ENCODE assay signal across 9 mouse cellular contexts in the genomic region with DNA sequence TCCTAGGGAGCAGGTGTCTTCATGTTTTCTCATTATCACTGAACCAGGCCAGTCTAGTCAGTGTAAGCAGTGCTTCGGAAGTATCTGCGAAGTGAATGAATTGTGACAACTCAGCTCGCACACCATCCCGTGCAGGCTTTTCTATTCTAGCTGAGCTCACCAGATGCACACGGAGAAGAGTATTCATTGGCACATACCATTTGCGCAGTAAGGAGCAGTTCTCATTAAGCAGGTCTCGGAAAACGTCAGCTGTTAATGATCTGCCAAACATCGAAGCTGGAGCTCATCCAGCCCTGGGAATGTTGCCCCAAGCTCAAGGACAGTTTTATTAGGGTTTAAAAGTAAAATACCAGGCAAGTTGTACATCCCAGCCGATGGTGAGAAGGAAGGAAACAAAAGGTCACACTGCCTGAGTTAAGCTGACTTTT. TPM values are rescaled to one million over a fixed set of nuclear protein-coding genes. Genes with fewer than 3 reads are reported as not detected.
A peak's percentile ranks its signal among the peaks of the same experiment; 100 is the strongest.
DNase-seq lines count a peak whose midpoint lies in the region; ATAC-seq lines count a peak whose summit lies in the region.
"Had no signal": no experiment of that assay in that cellular context is flagged by ENCODE, and none has a peak within 500 bp of the region (broad histone marks: within the 10 kb centered on the region; RNA-seq: fewer than 3 reads in every experiment).

No protein-coding gene starts in this region.

- no peak overlapping the region for H3K4me3 ChIP-seq in lung, embryonic 16.5 days (ENCODE audit: low read length)
- no peak overlapping the region for H3K4me3 ChIP-seq in liver, embryonic 11.5 days (ENCODE audit: low read depth, low read length)
- H3K4me3 ChIP-seq: liver, embryonic 15.5 days had no signal

- peak overlapping the region; percentile 11; the same call in 1 of the 2 replicates for H3K27ac ChIP-seq in lung, embryonic 16.5 days (ENCODE audit: low read length)
- peak overlapping the region; percentile 37; the same call in 1 of the 2 replicates for H3K27ac ChIP-seq in liver, embryonic 11.5 days (ENCODE audit: low read depth, low read length)
- H3K27ac ChIP-seq: liver, embryonic 15.5 days had no signal

- H3K9me3 ChIP-seq in lung, embryonic 16.5 days (ENCODE audit: control insufficient read depth, low read length) = no peaks in the 10 kb centered on the region
- H3K9me3 ChIP-seq in liver, embryonic 11.5 days (ENCODE audit: control insufficient read depth, low read length) = no peaks in the 10 kb centered on the region
- H3K9me3 ChIP-seq: liver, embryonic 15.5 days had no signal

- H3K9ac ChIP-seq in lung, embryonic 16.5 days (ENCODE audit: low read length) = no peak overlapping the region
- no peak overlapping the region for H3K9ac ChIP-seq in liver, embryonic 11.5 days (ENCODE audit: low read depth, low read length)
- H3K9ac ChIP-seq: liver, embryonic 15.5 days had no signal

- ATAC-seq in lung, embryonic 16.5 days (ENCODE audit: low read depth) = peak; percentile 36; the same call in 1 of the 2 replicates
- no peak for ATAC-seq in liver, embryonic 11.5 days (replicated peaks; ENCODE audit: low FRiP score)

- H3K27me3 ChIP-seq in lung, embryonic 16.5 days (ENCODE audit: control insufficient read depth, insufficient read depth, low read depth, low read length) = no peaks in the 10 kb centered on the region
- no peaks in the 10 kb centered on the region for H3K27me3 ChIP-seq in liver, embryonic 11.5 days (replicated peaks; ENCODE audit: control insufficient read depth, insufficient read depth, low read length)
- H3K27me3 ChIP-seq: liver, embryonic 15.5 days had no signal

- WGBS in lung, embryonic 16.5 days = 58% methylated on average over 10 of the region's 10 CpGs
- 84% methylated on average over 10 of the region's 10 CpGs for WGBS in liver, embryonic 11.5 days

- H3K4me2 ChIP-seq in lung, embryonic 16.5 days (ENCODE audit: low read depth, low read length) = no peak overlapping the region
- H3K4me2 ChIP-seq in liver, embryonic 11.5 days = no peak overlapping the region
- H3K4me2 ChIP-seq: liver, embryonic 15.5 days had no signal

- DNase-seq in cerebellum, adult 18-20 months = peak; percentile 11 to 20
- DNase-seq in cerebellum, postnatal 36 days = no peak
- DNase-seq in lung, adult 18-20 months = no peak
- peak; percentile 92 for DNase-seq in kidney, adult 9 months
- DNase-seq in liver, embryonic 11.5 days (ENCODE audit: low spot score) = no peak
- DNase-seq in gastrocnemius, adult 8-10 months (ENCODE audit: low spot score in 2 of 2) = no peak
- no peak for DNase-seq in frontal cortex, postnatal 14 days (ENCODE audit: low spot score in 2 of 2)

- H3K36me3 ChIP-seq in lung, embryonic 16.5 days (ENCODE audit: control insufficient read depth, insufficient read depth, low read length) = peaks cover 22% of the 10 kb centered on the region
- 0 out of 2 replicates have a peak, but pooled peaks cover 2% of the 10 kb centered on the region for H3K36me3 ChIP-seq in liver, embryonic 11.5 days (ENCODE audit: control insufficient read depth, insufficient read depth, low read length)

- H3K4me1 ChIP-seq in lung, embryonic 16.5 days (replicated peaks; ENCODE audit: control insufficient read depth, insufficient read depth, low read length) = peaks cover 5% of the 10 kb centered on the region; the same call in 1 of the 2 replicates
- H3K4me1 ChIP-seq in liver, embryonic 11.5 days (replicated peaks; ENCODE audit: control insufficient read depth, insufficient read depth, low read length) = peaks cover 7% of the 10 kb centered on the region

RNA-seq across cellular contexts. Expression of gene Itgae, which starts 5.6 kb away (rescaled TPM):
- 0.63 and 0.68 TPM in 2 replicates for polyA plus RNA-seq in lung, embryonic 16.5 days (2015; fragmentation: Nextera tagmentation; extraction: Ambion mirVana)
- 0.43 and 0.60 TPM in 2 replicates for polyA plus RNA-seq in liver, embryonic 11.5 days (2014; fragmentation: Nextera tagmentation; extraction: Ambion mirVana)
- total RNA-seq in gastrocnemius, adult 8-10 months (2022) = under 1 TPM in 3 of 4 experiments, not detected in 1; 0.08 to 0.10 (median 0.09) TPM

RNA-seq across cellular contexts. Expression of gene Ncbp3, which starts 37.2 kb away (rescaled TPM):
- 11.2 and 11.7 TPM in 2 replicates for polyA plus RNA-seq in lung, embryonic 16.5 days (2015; fragmentation: Nextera tagmentation; extraction: Ambion mirVana)
- 11.1 and 11.8 TPM in 2 replicates for polyA plus RNA-seq in liver, embryonic 11.5 days (2014; fragmentation: Nextera tagmentation; extraction: Ambion mirVana)
- total RNA-seq in gastrocnemius, adult 8-10 months (2022) = 1 to 10 TPM; 2.3 to 3.3 (median 2.9) TPM

RNA-seq across cellular contexts. Expression of gene Haspin, which starts 53.3 kb away (rescaled TPM):
- polyA plus RNA-seq in lung, embryonic 16.5 days (2015; fragmentation: Nextera tagmentation; extraction: Ambion mirVana) = 16.8 and 18.4 TPM in 2 replicates
- 24.2 and 25.1 TPM in 2 replicates for polyA plus RNA-seq in liver, embryonic 11.5 days (2014; fragmentation: Nextera tagmentation; extraction: Ambion mirVana)
- total RNA-seq in gastrocnemius, adult 8-10 months (2022) = not detected

Comparison
In these comparisons a context has a peak if more than half of its experiments do, and no peak if none do; other contexts are left out.
1. DNase-seq: peak in cerebellum, adult 18-20 months (2 of 2) and kidney, adult 9 months (single experiment); none in cerebellum, postnatal 36 days (0 of 2), lung, adult 18-20 months (0 of 2), liver, embryonic 11.5 days (single experiment), gastrocnemius, adult 8-10 months (0 of 2) and frontal cortex, postnatal 14 days (0 of 2).